In the genomic region with DNA sequence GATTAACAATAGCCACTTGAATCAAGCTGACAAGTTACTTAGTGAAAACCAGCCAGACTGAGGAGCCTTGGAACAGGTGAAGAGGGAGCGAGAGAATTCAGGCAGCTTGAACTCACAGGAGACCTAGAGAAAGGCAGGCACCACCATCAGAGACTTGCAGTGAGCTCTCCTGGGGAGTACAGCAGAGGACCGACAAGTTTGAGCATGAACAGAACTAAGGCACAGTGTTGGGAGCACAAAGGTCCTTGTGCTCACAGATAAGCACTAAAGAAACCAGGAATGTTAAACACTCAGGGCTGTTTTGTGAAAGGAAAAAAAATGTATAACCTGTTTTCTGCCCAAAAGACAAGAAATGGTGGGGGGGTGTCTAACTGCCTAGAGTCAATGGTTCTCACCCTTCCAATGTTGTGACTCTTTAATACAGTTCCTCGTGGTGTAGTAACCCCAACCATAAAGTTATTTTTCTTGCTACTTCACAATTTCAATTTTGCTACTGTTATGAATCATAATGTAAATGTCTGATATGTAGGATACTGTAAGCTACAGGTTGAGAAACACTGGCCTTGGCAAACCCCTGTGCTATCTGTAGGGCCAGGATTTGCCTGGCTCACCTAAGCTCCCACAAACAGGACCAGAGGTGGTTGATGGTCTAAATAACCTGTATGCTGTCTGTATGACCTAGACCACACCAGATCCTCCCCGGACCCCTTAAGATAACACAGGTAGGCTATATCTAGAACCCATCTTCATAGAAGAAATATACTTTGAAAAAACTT, we compare ENCODE assay signal across 27 mouse cellular contexts. TPM values are rescaled to one million over a fixed set of nuclear protein-coding genes. Genes with fewer than 3 reads are reported as not detected.
DNase-seq lines count a peak whose midpoint lies in the region; ATAC-seq lines count a peak whose summit lies in the region.
"Had no signal": no experiment of that assay in that cellular context is flagged by ENCODE, and none has a peak within 500 bp of the region (broad histone marks: within the 10 kb centered on the region; RNA-seq: fewer than 3 reads in every experiment).

No protein-coding gene starts in this region.

- 75% methylated on average over 4 of the region's 4 CpGs for WGBS in liver, embryonic 13.5 days (ENCODE audit: insufficient replicate concordance)
- 61% methylated on average over 4 of the region's 4 CpGs for WGBS in intestine, embryonic 16.5 days

- peak overlapping the region; percentile 40 for H3K27ac ChIP-seq in liver, embryonic 13.5 days
- H3K27ac ChIP-seq in intestine, embryonic 16.5 days (ENCODE audit: low read length): no peak overlapping the region
- H3K27ac ChIP-seq: embryonic facial prominence, embryonic 13.5 days; forebrain, embryonic 12.5 days; hindbrain, embryonic 13.5 days; kidney, embryonic 15.5 days; lung, embryonic 15.5 days; macrophage; midbrain, embryonic 10.5 days; midbrain, embryonic 15.5 days had no signal

- no peak overlapping the region for H3K4me2 ChIP-seq in liver, embryonic 13.5 days
- no peak overlapping the region for H3K4me2 ChIP-seq in intestine, embryonic 16.5 days (ENCODE audit: low read depth, low read length)
- H3K4me2 ChIP-seq: embryonic facial prominence, embryonic 13.5 days; forebrain, embryonic 12.5 days; heart, embryonic 11.5 days; hindbrain, embryonic 13.5 days; kidney, embryonic 15.5 days; lung, embryonic 15.5 days; midbrain, embryonic 15.5 days had no signal

- peaks cover 47% of the 10 kb centered on the region for H3K4me1 ChIP-seq in liver, embryonic 13.5 days (replicated peaks)
- H3K4me1 ChIP-seq in intestine, embryonic 16.5 days (ENCODE audit: control insufficient read depth, insufficient read depth, low read length): peaks cover 16% of the 10 kb centered on the region
- H3K4me1 ChIP-seq: hindbrain, embryonic 13.5 days; midbrain, embryonic 10.5 days had no signal

- H3K9ac ChIP-seq in liver, embryonic 13.5 days: 0 out of 2 replicates have a peak overlapping the region, but pooled peaks have one; percentile 9
- no peak overlapping the region for H3K9ac ChIP-seq in intestine, embryonic 16.5 days (ENCODE audit: low read depth, low read length)
- H3K9ac ChIP-seq: embryonic facial prominence, embryonic 13.5 days; forebrain, embryonic 12.5 days; hindbrain, embryonic 13.5 days; kidney, embryonic 15.5 days; lung, embryonic 15.5 days; midbrain, embryonic 15.5 days had no signal

- no peak for DNase-seq in liver, embryonic 13.5 days
- no peak for DNase-seq in liver
- DNase-seq in urinary bladder, postnatal 14 days (ENCODE audit: low spot score): peak; percentile 22
- no peak for DNase-seq in urinary bladder, adult 2 months (ENCODE audit: low spot score)
- DNase-seq in gastrocnemius, adult 8-10 months (ENCODE audit: low spot score in 2 of 2): no peak
- DNase-seq in cerebellum, postnatal 10 days: no peak
- DNase-seq: adrenal gland, postnatal 36 days; cerebellum, adult 2 months; cerebellum, postnatal 25 days; gastrocnemius, postnatal 25 days; heart, adult 18-20 months; heart, postnatal 4 days; kidney, adult 18-20 months; kidney, postnatal 25 days; right cerebral cortex, postnatal 25 days had no signal

- H3K27me3 ChIP-seq in liver, embryonic 13.5 days: no peaks in the 10 kb centered on the region
- no peaks in the 10 kb centered on the region for H3K27me3 ChIP-seq in intestine, embryonic 16.5 days (replicated peaks; ENCODE audit: control insufficient read depth, insufficient read depth, low read length)
- H3K27me3 ChIP-seq: CH12.LX; embryonic facial prominence, embryonic 13.5 days; forebrain, embryonic 12.5 days; hindbrain, embryonic 13.5 days; kidney, embryonic 15.5 days; lung, embryonic 15.5 days; midbrain, embryonic 15.5 days had no signal

- ATAC-seq in liver, embryonic 13.5 days (ENCODE audit: low read depth): no peak
- ATAC-seq in intestine, embryonic 16.5 days: 0 out of 2 replicates have a peak, but pooled peaks have one; percentile 46
- ATAC-seq: activated CD4-positive, CD25-positive, alpha-beta regulatory T cell, adult 4 months; midbrain, embryonic 15.5 days had no signal

- no peak overlapping the region for H3K4me3 ChIP-seq in liver, embryonic 13.5 days (replicated peaks)
- no peak overlapping the region for H3K4me3 ChIP-seq in intestine, embryonic 16.5 days (ENCODE audit: low read length)
- H3K4me3 ChIP-seq: embryonic facial prominence, embryonic 13.5 days; forebrain, embryonic 12.5 days; hindbrain, embryonic 13.5 days; kidney, embryonic 15.5 days; lung, embryonic 15.5 days; midbrain, embryonic 10.5 days; midbrain, embryonic 15.5 days had no signal

- H3K36me3 ChIP-seq in liver, embryonic 13.5 days: peaks cover 20% of the 10 kb centered on the region
- no peaks in the 10 kb centered on the region for H3K36me3 ChIP-seq in intestine, embryonic 16.5 days (ENCODE audit: control insufficient read depth, insufficient read depth, low read length)

- H3K9me3 ChIP-seq in liver, embryonic 13.5 days (replicated peaks): no peaks in the 10 kb centered on the region
- H3K9me3 ChIP-seq in intestine, embryonic 16.5 days (ENCODE audit: control insufficient read depth, low read length): no peaks in the 10 kb centered on the region
- H3K9me3 ChIP-seq: embryonic facial prominence, embryonic 13.5 days; forebrain, embryonic 12.5 days; hindbrain, embryonic 13.5 days; kidney, embryonic 15.5 days; lung, embryonic 15.5 days; midbrain, embryonic 10.5 days; midbrain, embryonic 15.5 days had no signal

RNA-seq across cellular contexts. Expression of a gene that starts 21.0 kb away (rescaled TPM):
- polyA plus RNA-seq in liver, embryonic 13.5 days (2015; fragmentation: Nextera tagmentation; extraction: Ambion mirVana): 21.9 and 25.3 TPM in 2 replicates
- 27.9 and 35.3 TPM in 2 replicates for polyA plus RNA-seq in urinary bladder, adult 2 months (2012; rRNA removed)
- polyA plus RNA-seq in intestine, embryonic 16.5 days (2015; fragmentation: Nextera tagmentation; extraction: Ambion mirVana): 14.0 and 14.2 TPM in 2 replicates
- 10 to 100 TPM; 75.9 to 99.5 (median 81.1) TPM for total RNA-seq in gastrocnemius, adult 8-10 months (2022)
